Mouse (Mus musculus) MEL (cell line): ENCODE data around the gene Acadm. TPM values are rescaled to one million over a fixed set of nuclear protein-coding genes. Genes with fewer than 3 reads are reported as not detected.

ENCODE experiments used
- DNase-seq: peaks from one replicate; pipeline ENCODE4 v3.0.0; 2011; ENCODE audit warnings: low read depth, low spot score
- H3K27ac ChIP-seq: 2 replicates; pipeline ENCODE4 v1.5.1; 2012; ENCODE audit warnings: low read depth, mild to moderate bottlenecking, control low read depth, low read length, moderate library complexity; ENCODE audit not compliant: control insufficient read depth
- H3K27me3 ChIP-seq, 2 experiments: fragments of 150-350 bp in 1 of 2; sonication (generic) in 1 of 2; 2 replicates each; pipeline ENCODE4 v1.6.1; 2012; ENCODE audit warnings: low read length in 2 of 2, mild to moderate bottlenecking in 2 of 2, improper control_type of control experiment in 1 of 2, moderate library complexity in 1 of 2; ENCODE audit not compliant: insufficient read depth in 2 of 2, control insufficient read depth in 1 of 2
- H3K36me3 ChIP-seq, 2 experiments: 2 replicates each; pipeline ENCODE4 v1.6.1; 2012 to 2014; ENCODE audit warnings: low read length in 2 of 2, improper control_type of control experiment in 1 of 2, inconsistent platforms in 1 of 2, mild to moderate bottlenecking in 1 of 2; ENCODE audit not compliant: insufficient read depth in 2 of 2, control insufficient read depth in 1 of 2
- H3K4me1 ChIP-seq, 2 experiments: fragments of 150-350 bp in 1 of 2; sonication (generic) in 1 of 2; 2 replicates each; pipeline ENCODE4 v1.6.1; 2012; ENCODE audit warnings: low read length in 2 of 2, improper control_type of control experiment in 1 of 2, mild to moderate bottlenecking in 1 of 2; ENCODE audit not compliant: insufficient read depth in 2 of 2, control insufficient read depth in 1 of 2
- H3K4me3 ChIP-seq, 2 experiments: fragments of 150-350 bp in 1 of 2; sonication (generic) in 1 of 2; 2 replicates each; pipeline ENCODE4 v1.5.1; 2012; ENCODE audit warnings: low read depth in 2 of 2, low read length in 2 of 2, mild to moderate bottlenecking in 2 of 2, moderate library complexity in 2 of 2, control low read depth in 1 of 2, improper control_type of control experiment in 1 of 2; ENCODE audit not compliant: control insufficient read depth in 1 of 2, insufficient read depth in 1 of 2
- H3K79me2 ChIP-seq: 2 replicates; pipeline ENCODE4 v1.6.1; 2012; ENCODE audit warnings: mild to moderate bottlenecking, low read length, moderate library complexity; ENCODE audit not compliant: control insufficient read depth, poor library complexity, insufficient read depth
- H3K9ac ChIP-seq: 2 replicates; pipeline ENCODE4 v1.6.1; 2012; ENCODE audit warnings: low read depth, mild to moderate bottlenecking, control low read depth, low read length, moderate library complexity; ENCODE audit not compliant: control insufficient read depth, poor library complexity, severe bottlenecking
- H3K9me3 ChIP-seq: fragments of 150-350 bp; sonication (generic); replicated peaks from 2 replicates; pipeline ENCODE4 v1.6.1; 2012; ENCODE audit warnings: mild to moderate bottlenecking, low read length, improper control_type of control experiment, moderate library complexity; ENCODE audit not compliant: insufficient read depth
- BHLHE40 ChIP-seq: IDR thresholded peaks from 2 replicates; pipeline ENCODE4 v1.6.1; 2012; ENCODE audit warnings: low read depth, mild to moderate bottlenecking, inconsistent platforms, low read length, improper control_type of control experiment, borderline replicate concordance
- CHD1 ChIP-seq: IDR thresholded peaks from 2 replicates; pipeline ENCODE4 v1.6.1; 2012; ENCODE audit warnings: low read depth, mild to moderate bottlenecking, inconsistent platforms, low read length, improper control_type of control experiment
- CHD2 ChIP-seq: IDR thresholded peaks from 2 replicates; pipeline ENCODE4 v1.6.1; 2011; ENCODE audit warnings: low read length, improper control_type of control experiment
- CTCF ChIP-seq, 3 experiments: IDR thresholded peaks in 2 of 3; conservative IDR thresholded peaks in 1 of 3; 2 replicates each; pipeline ENCODE4 v1.5.1; 2011 to 2012; ENCODE audit warnings: low read length in 3 of 3, low read depth in 2 of 3, mild to moderate bottlenecking in 2 of 3, improper control_type of control experiment in 1 of 3, inconsistent platforms in 1 of 3, mixed read lengths in 1 of 3, moderate library complexity in 1 of 3; ENCODE audit not compliant: control insufficient read depth in 1 of 3, insufficient read depth in 1 of 3, poor library complexity in 1 of 3, severe bottlenecking in 1 of 3
- E2F4 ChIP-seq: IDR thresholded peaks from 2 replicates; pipeline ENCODE4 v1.6.1; 2011; ENCODE audit warnings: low read depth, low read length, improper control_type of control experiment, borderline replicate concordance
- ELF1 ChIP-seq: IDR thresholded peaks from 2 replicates; pipeline ENCODE4 v1.6.1; 2014; ENCODE audit warnings: low read depth, mild to moderate bottlenecking, inconsistent platforms, low read length, improper control_type of control experiment, moderate library complexity
- GABPA ChIP-seq: IDR thresholded peaks from 2 replicates; pipeline ENCODE4 v1.6.1; 2012; ENCODE audit warnings: low read depth, mild to moderate bottlenecking, inconsistent platforms, low read length, improper control_type of control experiment, moderate library complexity
- GATA1 ChIP-seq: IDR thresholded peaks from 2 replicates; pipeline ENCODE4 v1.6.1; 2011; ENCODE audit warnings: low read depth, low read length, improper control_type of control experiment
- HCFC1 ChIP-seq: IDR thresholded peaks from 2 replicates; pipeline ENCODE4 v1.6.1; 2012; ENCODE audit warnings: low read depth, mild to moderate bottlenecking, inconsistent platforms, low read length, improper control_type of control experiment, moderate library complexity
- KAT2A ChIP-seq: conservative IDR thresholded peaks from 2 replicates; pipeline ENCODE4 v1.6.1; 2012; ENCODE audit warnings: low read depth, low read length, improper control_type of control experiment, inconsistent platforms
- MAX ChIP-seq: IDR thresholded peaks from 2 replicates; pipeline ENCODE4 v1.6.1; 2011; ENCODE audit warnings: low read length, improper control_type of control experiment
- MAZ ChIP-seq: IDR thresholded peaks from 2 replicates; pipeline ENCODE4 v1.6.1; 2012; ENCODE audit warnings: low read depth, mild to moderate bottlenecking, inconsistent platforms, low read length, improper control_type of control experiment
- MEF2A ChIP-seq: IDR thresholded peaks from 2 replicates; pipeline ENCODE4 v1.6.1; 2014; ENCODE audit warnings: low read depth, mild to moderate bottlenecking, inconsistent platforms, low read length, improper control_type of control experiment; ENCODE audit not compliant: poor library complexity, insufficient replicate concordance, severe bottlenecking; ENCODE audit errors: extremely low read depth
- MXI1 ChIP-seq: IDR thresholded peaks from 2 replicates; pipeline ENCODE4 v1.6.1; 2011; ENCODE audit warnings: mild to moderate bottlenecking, low read depth, low read length, improper control_type of control experiment
- MYB ChIP-seq: IDR thresholded peaks from 2 replicates; pipeline ENCODE4 v1.6.1; 2011; ENCODE audit warnings: mild to moderate bottlenecking, low read depth, low read length, improper control_type of control experiment
- MYC ChIP-seq: IDR thresholded peaks from 2 replicates; pipeline ENCODE4 v1.6.1; 2011; ENCODE audit warnings: low read depth, mild to moderate bottlenecking, low read length, improper control_type of control experiment, moderate library complexity
- NELFE ChIP-seq: IDR thresholded peaks from 2 replicates; pipeline ENCODE4 v1.6.1; 2011; ENCODE audit warnings: low read depth, low read length, improper control_type of control experiment
- NRF1 ChIP-seq: IDR thresholded peaks from 2 replicates; pipeline ENCODE4 v1.6.1; 2014; ENCODE audit warnings: low read depth, mild to moderate bottlenecking, inconsistent platforms, low read length, improper control_type of control experiment, moderate library complexity; ENCODE audit not compliant: poor library complexity, insufficient read depth, severe bottlenecking
- POLR2A ChIP-seq, 2 experiments: IDR thresholded peaks; 2 replicates each; pipeline ENCODE4 v1.6.1; 2011 to 2012; ENCODE audit warnings: low read length in 2 of 2, mild to moderate bottlenecking in 2 of 2, control low read depth in 1 of 2, improper control_type of control experiment in 1 of 2, low read depth in 1 of 2, moderate library complexity in 1 of 2; ENCODE audit not compliant: control insufficient read depth in 1 of 2, insufficient read depth in 1 of 2, poor library complexity in 1 of 2
- POLR2AphosphoS5 ChIP-seq: IDR thresholded peaks from 2 replicates; pipeline ENCODE4 v1.6.1; 2012; ENCODE audit warnings: low read depth, borderline replicate concordance, mild to moderate bottlenecking, inconsistent platforms, low read length, moderate library complexity, mixed read lengths
- TAL1 ChIP-seq: IDR thresholded peaks from 2 replicates; pipeline ENCODE4 v1.6.1; 2012; ENCODE audit warnings: mild to moderate bottlenecking, inconsistent platforms, low read length, moderate library complexity, mixed read lengths
- TBP ChIP-seq: IDR thresholded peaks from 2 replicates; pipeline ENCODE4 v1.8.0; 2011; ENCODE audit warnings: low read depth, low read length, improper control_type of control experiment
- TCF12 ChIP-seq: IDR thresholded peaks from 2 replicates; pipeline ENCODE4 v1.6.1; 2014; ENCODE audit warnings: low read depth, mild to moderate bottlenecking, inconsistent platforms, low read length, improper control_type of control experiment, moderate library complexity
- UBTF ChIP-seq: IDR thresholded peaks from 2 replicates; pipeline ENCODE4 v1.6.1; 2012; ENCODE audit warnings: low read depth, mild to moderate bottlenecking, inconsistent platforms, low read length, improper control_type of control experiment, moderate library complexity, borderline replicate concordance; ENCODE audit not compliant: insufficient read depth
- USF2 ChIP-seq, 2 experiments: IDR thresholded peaks; 2 replicates each; pipeline ENCODE4 v1.6.1; 2011 to 2012; ENCODE audit warnings: improper control_type of control experiment in 2 of 2, low read length in 2 of 2, borderline replicate concordance in 1 of 2, inconsistent platforms in 1 of 2, low read depth in 1 of 2, mild to moderate bottlenecking in 1 of 2; ENCODE audit not compliant: insufficient read depth in 1 of 2
- ZC3H11A ChIP-seq: IDR thresholded peaks from 2 replicates; pipeline ENCODE4 v1.6.1; 2012; ENCODE audit warnings: low read depth, mild to moderate bottlenecking, inconsistent platforms, low read length, improper control_type of control experiment
- ZKSCAN1 ChIP-seq: IDR thresholded peaks from 2 replicates; pipeline ENCODE4 v1.6.1; 2012; ENCODE audit warnings: low read depth, mild to moderate bottlenecking, inconsistent platforms, low read length, improper control_type of control experiment, moderate library complexity
- ZMIZ1 ChIP-seq: IDR thresholded peaks from 2 replicates; pipeline ENCODE4 v1.6.1; 2012; ENCODE audit warnings: low read depth, mild to moderate bottlenecking, inconsistent platforms, low read length, improper control_type of control experiment, moderate library complexity
- ZNF384 ChIP-seq: IDR thresholded peaks from 2 replicates; pipeline ENCODE4 v1.6.1; 2012; ENCODE audit warnings: low read depth, mild to moderate bottlenecking, inconsistent platforms, low read length, improper control_type of control experiment
- polyA plus RNA-seq, 2 experiments: library from polyadenylated mRNA; stranded (reverse) in 1 of 2; unstranded in 1 of 2; fragments of >175 nt in 1 of 2; fragments of >200 nt in 1 of 2; gene quantifications; 2 replicates each; pipeline versions ENCODE4 v1.2.1 to v1.2.4; 2012; ENCODE audit warnings: low replicate concordance in 2 of 2, low read depth in 1 of 2; ENCODE audit not compliant: insufficient read length in 2 of 2, insufficient read depth in 1 of 2, missing spikeins in 1 of 2
- total RNA-seq: library from RNA; depleted of rRNA; stranded (reverse); fragments of 300-350 nt; gene quantifications from 2 replicates; pipeline ENCODE4 v1.2.3, GENCODE M21; 2012

Acadm gene
- total and polyA plus RNA-seq, 3 experiments: 36.7 to 44.3 TPM; not detected in 1

DNA sequence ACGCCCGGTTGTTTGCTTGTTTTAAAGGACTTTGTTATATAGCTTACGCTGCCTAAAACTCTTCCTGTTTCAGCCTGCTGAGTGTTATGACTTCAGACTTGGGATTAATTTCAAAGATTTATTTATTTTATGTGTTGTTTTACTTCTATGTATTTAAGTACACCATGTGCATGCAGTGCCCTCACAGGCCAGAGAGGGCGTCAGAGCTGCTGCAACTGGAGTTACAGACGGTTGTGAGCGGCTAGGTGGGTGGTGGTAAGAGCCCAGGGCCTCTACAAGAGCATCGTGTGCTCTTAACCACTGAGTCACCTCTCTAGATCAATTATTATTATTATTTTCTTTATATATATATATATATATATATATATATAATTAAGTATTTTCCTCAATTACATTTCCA lies 18.1 kb downstream of the Acadm start:
- no peaks in the 10 kb centered on the region for H3K79me2 ChIP-seq
- H3K27me3 ChIP-seq: no peaks in the 10 kb centered on the region
- H3K36me3 ChIP-seq: peaks cover 2 to 18% of the 10 kb centered on the region in 2 experiments
- H3K27ac ChIP-seq: no peak overlapping the region
- peaks cover under 1 to 6% of the 10 kb centered on the region in 2 experiments; a peak in 3 of 4 replicates for H3K4me1 ChIP-seq
- TF ChIP-seq CTCF (IDR thresholded peaks at IDR 0.05 in 2 of 3, conservative IDR thresholded peaks at IDR 0.05 in 1 of 3; ENCODE audit: control insufficient read depth in 1 of 3, insufficient read depth in 1 of 3, low read depth in 2 of 3, low read length in 3 of 3, poor library complexity in 1 of 3, severe bottlenecking in 1 of 3): peak; percentile 26 to 36 (median 27); a peak in 5 of 6 replicates
- TF ChIP-seq CHD2: no peak
- no peaks in the 10 kb centered on the region for H3K9me3 ChIP-seq
- no peak overlapping the region for H3K9ac ChIP-seq
- no peak overlapping the region for H3K4me3 ChIP-seq
- DNase-seq: peak; percentile 57

DNA sequence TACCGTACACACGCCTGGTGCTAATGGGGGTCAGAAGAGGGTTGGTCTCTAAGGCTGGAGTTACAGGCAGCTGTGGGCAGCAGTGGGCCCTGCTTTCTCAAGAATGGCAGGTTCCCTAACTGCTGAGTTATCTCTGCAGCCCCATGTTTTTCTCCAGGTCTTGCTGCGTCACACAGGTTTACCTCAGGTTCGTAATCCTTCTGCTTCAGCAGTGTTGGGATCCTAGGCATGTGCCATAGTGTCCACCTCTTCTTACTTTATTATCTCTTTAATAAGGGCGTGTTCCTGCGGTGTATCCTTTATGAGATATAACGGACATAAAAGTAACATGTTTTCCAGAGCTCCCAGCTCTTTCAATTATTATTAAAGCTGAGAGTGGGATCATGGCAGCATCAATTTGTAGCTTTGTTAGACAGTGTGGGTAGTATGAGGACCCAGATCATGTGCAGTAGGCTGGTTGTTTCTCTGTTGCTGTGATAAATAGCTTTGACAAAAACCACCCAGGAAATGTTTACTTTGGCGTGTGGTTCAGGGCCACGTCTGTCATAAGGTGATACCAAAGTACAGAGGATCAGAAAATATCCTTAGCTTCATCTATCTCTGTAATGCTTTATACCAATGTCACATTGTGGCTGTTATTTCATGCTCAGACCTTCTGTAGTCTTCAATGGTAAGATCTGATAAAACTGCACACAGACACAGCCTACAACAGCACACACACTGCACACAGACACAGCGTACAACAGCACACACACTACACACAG lies 23.1 kb downstream of the Acadm start:
- peaks cover 12 to 16% of the 10 kb centered on the region in 2 experiments for H3K4me1 ChIP-seq
- no peaks in the 10 kb centered on the region for H3K9me3 ChIP-seq
- H3K27ac ChIP-seq: peak overlapping the region; percentile 9; the same call in 1 of the 2 replicates
- no peak for DNase-seq
- no peaks in the 10 kb centered on the region for H3K27me3 ChIP-seq
- no peak overlapping the region for H3K4me3 ChIP-seq
- H3K36me3 ChIP-seq: peaks cover 8 to 18% of the 10 kb centered on the region in 2 experiments
- H3K9ac ChIP-seq: no peak overlapping the region
- no peaks in the 10 kb centered on the region for H3K79me2 ChIP-seq
- TF ChIP-seq MAX (no peak; the same call in 1 of the 2 replicates), ELF1 (no peak), NRF1 (no peak), POLR2AphosphoS5 (no peak), GATA1 (no peak), USF2 (IDR thresholded peaks at IDR 0.05; ENCODE audit: borderline replicate concordance in 1 of 2, insufficient read depth in 1 of 2, low read depth in 1 of 2, low read length in 2 of 2) (no peak), BHLHE40 (peak; percentile 41; the same call in 1 of the 2 replicates), CHD1 (no peak), ZNF384 (no peak), CHD2 (no peak), ZKSCAN1 (no peak), MYC (no peak), TCF12 (peak; percentile 44; the same call in 1 of the 2 replicates), E2F4 (no peak), MAZ (no peak), KAT2A (no peak), UBTF (no peak), POLR2A (IDR thresholded peaks at IDR 0.05; ENCODE audit: control insufficient read depth in 1 of 2, insufficient read depth in 1 of 2, low read depth in 1 of 2, low read length in 2 of 2, poor library complexity in 1 of 2) (no peak), ZMIZ1 (no peak), NELFE (no peak), ZC3H11A (no peak), HCFC1 (no peak), MEF2A (no peak), CTCF (IDR thresholded peaks at IDR 0.05 in 2 of 3, conservative IDR thresholded peaks at IDR 0.05 in 1 of 3; ENCODE audit: control insufficient read depth in 1 of 3, insufficient read depth in 1 of 3, low read depth in 2 of 3, low read length in 3 of 3, poor library complexity in 1 of 3, severe bottlenecking in 1 of 3) (no peak), TAL1 (peak; percentile 73), TBP (no peak), MYB (no peak), MXI1 (no peak), GABPA (no peak)
